In the genomic region with DNA sequence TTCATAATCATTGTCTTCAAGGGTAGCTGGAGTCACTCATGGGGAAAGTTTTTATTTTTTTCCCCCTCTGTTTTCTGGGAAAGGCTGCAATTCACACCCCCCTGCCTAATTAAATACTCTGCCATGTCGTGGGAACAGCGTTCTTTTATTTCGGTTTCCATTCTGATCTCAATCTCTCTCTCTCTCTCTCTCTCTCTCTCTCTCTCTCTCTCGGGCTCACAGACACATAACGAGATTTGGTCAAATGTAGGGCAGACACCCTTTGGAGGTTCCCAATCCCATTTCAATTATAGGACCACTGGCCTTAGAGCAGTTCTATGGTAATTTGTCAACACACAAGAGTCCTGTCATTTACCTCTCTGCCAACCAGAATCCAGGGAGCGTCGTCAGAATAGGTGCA, we compare ENCODE assay signal across 11 mouse cellular contexts.
"Had no signal": no experiment of that assay in that cellular context is flagged by ENCODE, and none has a peak within 500 bp of the region (broad histone marks: within the 10 kb centered on the region; RNA-seq: fewer than 3 reads in every experiment).

No protein-coding gene starts in this region.

- H3K4me3 ChIP-seq: kidney, embryonic 15.5 days; limb, embryonic 13.5 days; midbrain, embryonic 10.5 days; myocyte; neural tube, embryonic 15.5 days had no signal

- H3K27me3 ChIP-seq: kidney, embryonic 15.5 days; limb, embryonic 13.5 days; neural tube, embryonic 15.5 days had no signal

- H3K36me3 ChIP-seq: kidney, embryonic 15.5 days; limb, embryonic 13.5 days; midbrain, embryonic 10.5 days; neural tube, embryonic 15.5 days had no signal

- H3K9ac ChIP-seq: kidney, embryonic 15.5 days; limb, embryonic 13.5 days; liver, embryonic 14.5 days; neural tube, embryonic 15.5 days had no signal

- H3K4me2 ChIP-seq: kidney, embryonic 15.5 days; limb, embryonic 13.5 days had no signal

- H3K27ac ChIP-seq: kidney, embryonic 15.5 days; limb, embryonic 13.5 days; liver, embryonic 14.5 days; midbrain, embryonic 10.5 days; neural tube, embryonic 15.5 days had no signal

- DNase-seq: kidney, postnatal 14 days; lung, adult 18-20 months; right cerebral cortex, postnatal 14 days; thymus, adult 18-20 months; thymus, postnatal 14 days had no signal

- H3K9me3 ChIP-seq: kidney, embryonic 15.5 days; limb, embryonic 13.5 days; midbrain, embryonic 10.5 days; neural tube, embryonic 15.5 days had no signal
